Mouse (Mus musculus) embryonic facial prominence, embryonic 15.5 days (tissue): ENCODE measurements around the gene Col24a1. TPM values are rescaled to one million over a fixed set of nuclear protein-coding genes. Genes with fewer than 3 reads are reported as not detected.
"Not testable (repeated sequence)": the region's sequence is repeated elsewhere in the genome, so short reads cannot be mapped to it uniquely, and the experiment has no call there.

Experiments
- ATAC-seq: fragments of 200-750 bp; cut with Nextera tagmentation; 2 replicates; pipeline ENCODE4 v1.8.0; 2017; ENCODE audit warnings: low read depth, moderate TSS enrichment; ENCODE audit not compliant: insufficient number of reproducible peaks, low FRiP score, low TSS enrichment
- H3K27ac ChIP-seq: fragments of 300-500 bp; sonication (generic); replicated peaks from 2 replicates; pipeline ENCODE4 v1.5.1; 2015; ENCODE audit warnings: mild to moderate bottlenecking, inconsistent platforms
- H3K27me3 ChIP-seq: fragments of 300-500 bp; sonication (generic); 2 replicates; pipeline ENCODE4 v1.6.1; 2015; ENCODE audit warnings: inconsistent platforms
- H3K36me3 ChIP-seq: fragments of 300-500 bp; sonication (generic); 2 replicates; pipeline ENCODE4 v1.6.1; 2015; ENCODE audit warnings: mild to moderate bottlenecking, inconsistent platforms
- H3K4me1 ChIP-seq: fragments of 300-500 bp; sonication (generic); 2 replicates; pipeline ENCODE4 v1.6.1; 2015; ENCODE audit warnings: inconsistent platforms
- H3K4me2 ChIP-seq: fragments of 300-500 bp; sonication (generic); replicated peaks from 2 replicates; pipeline ENCODE4 v1.6.1; 2015; ENCODE audit warnings: mild to moderate bottlenecking, inconsistent platforms
- H3K4me3 ChIP-seq: fragments of 300-500 bp; sonication (generic); replicated peaks from 2 replicates; pipeline ENCODE4 v1.5.1; 2015; ENCODE audit warnings: mild to moderate bottlenecking, inconsistent platforms
- H3K9ac ChIP-seq: fragments of 300-500 bp; sonication (generic); 2 replicates; pipeline ENCODE4 v1.6.1; 2015; ENCODE audit warnings: inconsistent platforms
- H3K9me3 ChIP-seq: fragments of 300-500 bp; sonication (generic); replicated peaks from 2 replicates; pipeline ENCODE4 v1.6.1; 2016; ENCODE audit warnings: inconsistent platforms
- WGBS: fragments of 180-500 bp; shearing (Covaris S2); methylation state at CpG from one replicate; pipeline ENCODE4 v1.1.7; 2015; 5-methylcytosine and 5-hydroxymethylcytosine counted together
- polyA plus RNA-seq: library from polyadenylated mRNA; unstranded; fragments of >200 nt; fragmentation: Nextera tagmentation; extraction: Ambion mirVana; gene quantifications from 2 replicates; pipeline ENCODE4 v1.2.1, GENCODE M21; 2015

Col24a1 gene
- polyA plus RNA-seq, 1 experiment from 2014 or later: 10.0 TPM

DNA sequence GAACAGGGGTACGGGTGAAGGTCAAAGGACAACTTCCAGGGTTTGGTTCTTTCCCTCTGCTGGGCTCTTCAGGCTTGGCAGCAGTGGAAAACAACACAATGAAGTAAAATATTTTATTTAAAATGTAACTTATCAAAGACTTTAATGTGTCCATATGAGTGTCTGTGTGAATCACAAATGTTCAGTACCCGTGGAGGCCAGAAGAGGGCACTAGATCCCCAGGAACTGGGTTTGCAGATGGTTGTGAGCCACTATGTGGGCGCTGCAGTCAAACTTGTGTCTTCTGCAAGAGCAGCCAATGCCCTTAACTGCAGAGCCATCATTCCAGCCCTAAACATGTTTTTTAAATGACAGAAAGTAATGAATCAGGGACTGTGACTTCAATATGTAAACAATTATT, 115.8 kb downstream of the Col24a1 start:
- no peak for ATAC-seq
- no peak overlapping the region for H3K4me2 ChIP-seq

GRCm38 (mm10) chr3:145412137-145412536, 119.9 kb downstream of the Col24a1 start:
- WGBS: 42% methylated on average over 4 of the region's 4 CpGs
- H3K9ac ChIP-seq: no peak overlapping the region
- ATAC-seq: no peak
- no peak overlapping the region for H3K27ac ChIP-seq
- H3K9me3 ChIP-seq: no peaks in the 10 kb centered on the region
- H3K36me3 ChIP-seq: no peaks in the 10 kb centered on the region
- no peak overlapping the region for H3K4me2 ChIP-seq
- no peaks in the 10 kb centered on the region for H3K27me3 ChIP-seq
- H3K4me1 ChIP-seq: no peaks in the 10 kb centered on the region
- H3K4me3 ChIP-seq: no peak overlapping the region

More for the DNA sequence above, 115.8 kb downstream of the Col24a1 start:
- H3K36me3 ChIP-seq: no peaks in the 10 kb centered on the region
- no peaks in the 10 kb centered on the region for H3K4me1 ChIP-seq
- no peaks in the 10 kb centered on the region for H3K27me3 ChIP-seq
- H3K9ac ChIP-seq: no peak overlapping the region
- 59% methylated on average over 3 of the region's 3 CpGs for WGBS
- no peaks in the 10 kb centered on the region for H3K9me3 ChIP-seq
- H3K27ac ChIP-seq: 0 out of 2 replicates have a peak overlapping the region, but pooled peaks have one; percentile 3
- no peak overlapping the region for H3K4me3 ChIP-seq

DNA sequence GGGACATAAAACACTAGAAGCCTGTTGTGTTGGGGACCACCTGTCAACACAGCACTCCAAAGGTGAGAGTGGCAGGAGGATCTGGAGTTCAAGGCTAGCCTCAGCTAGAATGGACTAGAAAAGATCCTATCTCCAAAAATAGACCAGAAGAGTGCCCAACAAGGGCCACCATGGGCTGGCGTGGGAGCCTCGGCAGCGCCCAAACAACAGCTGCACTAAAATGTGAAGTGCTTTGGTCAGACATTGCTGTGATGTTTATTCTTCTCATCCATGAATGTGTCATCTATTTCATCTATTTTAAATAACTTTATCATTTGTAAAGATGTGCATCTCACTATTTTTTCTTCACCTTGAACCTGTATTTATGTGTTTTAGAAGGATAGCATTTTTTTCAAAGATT, 122.1 kb downstream of the Col24a1 start:
- no peak for ATAC-seq
- WGBS: 87% methylated on average over 3 of the region's 3 CpGs
- Histone ChIP-seq H3K27ac (no peak overlapping the region), H3K4me3 (no peak overlapping the region), H3K36me3 (no peaks in the 10 kb centered on the region), H3K9me3 (no peaks in the 10 kb centered on the region), H3K9ac (no peak overlapping the region), H3K4me1 (no peaks in the 10 kb centered on the region), H3K27me3 (no peaks in the 10 kb centered on the region), H3K4me2 (no peak overlapping the region)

DNA sequence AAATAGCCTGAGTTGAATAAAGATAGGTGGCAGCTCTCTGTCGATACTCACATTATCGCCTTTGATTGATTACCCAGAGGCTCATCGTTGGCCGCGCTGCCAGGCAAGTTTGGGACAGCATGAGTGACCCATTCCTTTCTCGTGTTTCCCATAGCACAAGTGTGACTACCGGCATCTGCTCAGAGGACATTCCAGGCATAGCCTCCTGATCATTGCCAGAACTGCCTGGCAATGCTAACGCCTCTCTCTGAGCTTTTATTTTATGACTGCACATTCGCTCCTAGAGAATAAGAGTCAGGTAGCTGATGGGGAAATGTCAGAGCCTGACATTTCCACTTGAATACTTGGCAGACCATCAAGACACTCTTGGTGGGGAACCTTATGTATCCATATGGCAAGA, 125.5 kb downstream of the Col24a1 start:
- WGBS: 49% methylated on average over 9 of the region's 9 CpGs
- Histone ChIP-seq H3K27me3 (no peaks in the 10 kb centered on the region), H3K4me1 (0 out of 2 replicates have a peak, but pooled peaks cover 6% of the 10 kb centered on the region), H3K9me3 (no peaks in the 10 kb centered on the region), H3K4me2 (no peak overlapping the region), H3K36me3 (no peaks in the 10 kb centered on the region), H3K9ac (no peak overlapping the region), H3K4me3 (no peak overlapping the region), H3K27ac (peak overlapping the region; percentile 69; the same call in 1 of the 2 replicates)
- no peak; the same call in 1 of the 2 replicates for ATAC-seq

DNA sequence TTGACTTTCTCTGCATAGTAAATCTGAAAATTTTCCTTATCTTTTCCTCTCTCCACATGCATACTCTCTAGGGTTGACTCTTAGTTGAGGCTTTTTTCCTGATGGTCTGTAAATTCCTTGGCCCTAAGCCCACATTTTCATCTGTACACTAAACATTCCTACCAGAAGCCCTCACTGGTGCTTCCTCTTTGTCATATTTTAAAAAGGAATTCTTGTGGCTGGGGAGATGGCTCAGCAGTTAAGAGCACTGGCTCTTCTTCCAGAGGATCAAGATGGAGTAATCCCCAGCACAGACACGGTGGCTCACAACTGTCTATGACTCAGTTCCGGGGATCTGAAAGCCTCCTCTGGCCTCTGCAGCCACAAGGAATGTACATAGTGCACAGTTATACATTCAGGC, 128.1 kb downstream of the Col24a1 start:
- Histone ChIP-seq H3K4me3 (no peak overlapping the region), H3K36me3 (no peaks in the 10 kb centered on the region), H3K27ac (no peak overlapping the region), H3K4me1 (peaks cover 15% of the 10 kb centered on the region; the same call in 1 of the 2 replicates), H3K9me3 (no peaks in the 10 kb centered on the region), H3K4me2 (no peak overlapping the region), H3K9ac (no peak overlapping the region), H3K27me3 (no peaks in the 10 kb centered on the region)
- WGBS: 48% methylated on average over 2 of the region's 2 CpGs
- no peak for ATAC-seq

DNA sequence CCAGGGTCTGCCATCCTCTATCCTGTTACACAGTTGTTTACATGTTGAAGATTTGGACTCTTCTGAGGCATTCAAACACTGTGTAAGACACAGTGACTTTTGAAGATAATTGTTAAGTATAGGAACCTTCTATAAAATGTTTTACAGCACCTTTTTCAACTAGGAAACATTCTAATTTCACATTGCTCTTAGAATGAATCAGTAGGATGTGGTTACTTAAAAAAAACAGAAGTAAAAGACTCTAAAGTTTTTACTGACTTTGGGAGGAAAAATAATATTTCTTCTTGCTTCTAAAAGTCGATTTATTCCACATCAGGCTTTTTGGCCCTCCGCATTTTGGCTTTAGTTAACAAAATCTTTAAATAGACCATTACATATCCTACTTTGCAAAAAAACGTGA, 129.8 kb downstream of the Col24a1 start:
- ATAC-seq: no peak
- H3K4me2 ChIP-seq: no peak overlapping the region
- H3K27me3 ChIP-seq: no peaks in the 10 kb centered on the region
- no peaks in the 10 kb centered on the region for H3K9me3 ChIP-seq
- no peaks in the 10 kb centered on the region for H3K36me3 ChIP-seq
- H3K9ac ChIP-seq: no peak overlapping the region
- H3K27ac ChIP-seq: peak overlapping the region; percentile 58; the same call in 1 of the 2 replicates
- peaks cover 15% of the 10 kb centered on the region; the same call in 1 of the 2 replicates for H3K4me1 ChIP-seq
- no peak overlapping the region for H3K4me3 ChIP-seq
- 50% methylated on average over 3 of the region's 3 CpGs for WGBS

- H3K4me2 ChIP-seq: no peak overlapping the region
- H3K27ac ChIP-seq: no peak overlapping the region
- H3K36me3 ChIP-seq: no peaks in the 10 kb centered on the region
- ATAC-seq: no peak
- H3K4me3 ChIP-seq: no peak overlapping the region
- no peaks in the 10 kb centered on the region for H3K27me3 ChIP-seq
- H3K9me3 ChIP-seq: no peaks in the 10 kb centered on the region
- no peaks in the 10 kb centered on the region for H3K4me1 ChIP-seq
- no peak overlapping the region for H3K9ac ChIP-seq
- 77% methylated on average over 7 of the region's 7 CpGs for WGBS
These were observed 146.1 kb downstream of the Col24a1 start for GRCm38 (mm10) chr3:145438352-145438751.

DNA sequence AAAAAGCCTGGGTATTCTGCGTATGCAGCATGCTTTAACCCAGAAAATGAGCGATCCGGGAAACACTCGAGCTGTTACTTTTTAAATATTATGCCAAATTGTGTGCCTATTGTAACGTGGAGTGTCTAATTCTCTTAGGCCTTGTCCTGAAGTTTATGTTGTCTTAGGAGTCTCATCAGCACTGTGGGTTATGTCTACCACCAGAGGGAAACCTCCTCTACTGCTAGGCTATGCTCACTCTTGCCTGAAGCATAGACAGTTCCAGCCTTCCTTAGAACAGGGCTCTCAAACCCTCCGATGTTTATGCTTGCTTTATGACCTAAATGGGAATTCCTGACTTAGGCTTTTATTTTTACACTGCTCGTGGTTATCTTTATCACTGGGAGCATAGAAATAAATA, 146.8 kb downstream of the Col24a1 start:
- no peaks in the 10 kb centered on the region for H3K27me3 ChIP-seq
- no peak overlapping the region for H3K4me3 ChIP-seq
- no peak overlapping the region for H3K9ac ChIP-seq
- H3K4me2 ChIP-seq: no peak overlapping the region
- 87% methylated on average over 7 of the region's 7 CpGs for WGBS
- H3K9me3 ChIP-seq: no peaks in the 10 kb centered on the region
- no peaks in the 10 kb centered on the region for H3K36me3 ChIP-seq
- ATAC-seq: no peak
- H3K4me1 ChIP-seq: no peaks in the 10 kb centered on the region
- no peak overlapping the region for H3K27ac ChIP-seq

DNA sequence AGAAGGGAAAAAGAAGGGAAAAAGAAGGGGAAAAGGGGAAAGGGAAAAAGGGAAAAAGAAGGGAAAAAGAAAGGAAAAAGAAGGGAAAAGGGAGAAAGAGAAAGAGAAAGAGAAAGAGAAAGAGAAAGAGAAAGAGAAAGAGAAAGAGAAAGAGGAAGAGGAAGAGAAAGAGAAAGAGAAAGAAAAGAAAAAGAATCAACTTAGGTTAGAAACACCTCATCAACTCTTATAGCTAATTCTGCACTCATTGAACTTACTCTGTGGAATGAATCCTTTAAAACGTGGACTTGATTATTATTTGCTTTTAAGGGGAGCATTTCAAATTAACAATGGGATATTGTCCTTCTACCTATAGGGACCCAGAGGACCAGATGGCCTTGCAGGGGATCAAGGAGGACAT, 148.7 kb downstream of the Col24a1 start:
- Histone ChIP-seq H3K4me3 (no peak overlapping the region), H3K36me3 (no peaks in the 10 kb centered on the region), H3K9me3 (no peaks in the 10 kb centered on the region), H3K4me2 (no peak overlapping the region), H3K27me3 (no peaks in the 10 kb centered on the region), H3K27ac (no peak overlapping the region), H3K9ac (no peak overlapping the region), H3K4me1 (no peaks in the 10 kb centered on the region)
- WGBS: 68% methylated on average over 1 of the region's 1 CpGs
- no peak for ATAC-seq

GRCm38 (mm10) chr3:145442268-145442667, 150.0 kb downstream of the Col24a1 start:
- Histone ChIP-seq H3K36me3 (no peaks in the 10 kb centered on the region), H3K4me3 (no peak overlapping the region), H3K9me3 (no peaks in the 10 kb centered on the region), H3K9ac (no peak overlapping the region), H3K4me1 (no peaks in the 10 kb centered on the region), H3K27ac (no peak overlapping the region), H3K4me2 (no peak overlapping the region), H3K27me3 (no peaks in the 10 kb centered on the region)
- 84% methylated on average over 1 of the region's 1 CpGs for WGBS
- no peak for ATAC-seq

DNA sequence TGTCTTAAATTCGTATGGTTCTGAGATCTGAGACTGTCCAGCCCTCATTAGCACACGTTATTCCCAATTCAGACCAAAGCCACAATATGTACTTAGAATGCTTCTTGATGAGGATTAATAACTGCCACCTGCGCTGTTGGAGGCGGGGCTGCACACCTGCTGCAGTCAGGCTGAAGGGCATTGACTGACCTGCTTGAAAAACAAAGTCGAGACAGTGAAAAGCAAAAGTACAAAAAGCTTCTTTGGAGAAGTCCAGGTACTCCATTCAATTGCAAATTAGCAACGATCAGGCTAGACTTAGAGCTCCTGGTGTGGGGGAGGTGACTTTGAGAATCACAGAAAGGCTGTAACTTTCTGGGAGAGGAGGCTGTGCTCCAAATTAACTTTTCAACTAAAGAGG, 150.9 kb downstream of the Col24a1 start:
- not testable (repeated sequence) for H3K27ac ChIP-seq, H3K9ac ChIP-seq, H3K4me1 ChIP-seq, H3K4me3 ChIP-seq, H3K36me3 ChIP-seq, H3K9me3 ChIP-seq, H3K27me3 ChIP-seq, ATAC-seq, H3K4me2 ChIP-seq
- WGBS: 61% methylated on average over 6 of the region's 6 CpGs

GRCm38 (mm10) chr3:145457039-145457438, 164.8 kb downstream of the Col24a1 start:
- H3K9ac ChIP-seq: no peak overlapping the region
- H3K9me3 ChIP-seq: no peaks in the 10 kb centered on the region
- no peaks in the 10 kb centered on the region for H3K27me3 ChIP-seq
- H3K4me1 ChIP-seq: no peaks in the 10 kb centered on the region
- H3K4me2 ChIP-seq: no peak overlapping the region
- H3K4me3 ChIP-seq: no peak overlapping the region
- no peaks in the 10 kb centered on the region for H3K36me3 ChIP-seq
- no peak for ATAC-seq
- WGBS: 69% methylated on average over 5 of the region's 5 CpGs
- no peak overlapping the region for H3K27ac ChIP-seq
